Mouse (Mus musculus) forebrain, embryonic 10.5 days (tissue): ENCODE results near the gene Fgfrl1. TPM values are rescaled to one million over a fixed set of nuclear protein-coding genes. Genes with fewer than 3 reads are reported as not detected.
A peak's percentile ranks its signal among the peaks of the same experiment; 100 is the strongest.

Experiments
- DNase-seq: peaks from one replicate; pipeline ENCODE4 v3.0.0-alpha.2; 2017; ENCODE audit warnings: low spot score; ENCODE audit errors: extremely low spot score
- H3K27ac ChIP-seq: fragments of 300-500 bp; sonication (generic); 2 replicates; pipeline ENCODE4 v1.5.1; 2016; ENCODE audit warnings: mild to moderate bottlenecking
- H3K27me3 ChIP-seq: fragments of 300-500 bp; sonication (generic); 2 replicates; pipeline ENCODE4 v1.6.1; 2016; ENCODE audit warnings: mild to moderate bottlenecking; ENCODE audit not compliant: poor library complexity, severe bottlenecking
- H3K36me3 ChIP-seq: fragments of 300-500 bp; sonication (generic); replicated peaks from 2 replicates; pipeline ENCODE4 v1.6.1; 2016; ENCODE audit warnings: mild to moderate bottlenecking, moderate library complexity
- H3K4me1 ChIP-seq: fragments of 300-500 bp; sonication (generic); 2 replicates; pipeline ENCODE4 v1.6.1; 2016
- H3K4me3 ChIP-seq: fragments of 300-500 bp; sonication (generic); 2 replicates; pipeline ENCODE4 v1.5.1; 2016; ENCODE audit warnings: mild to moderate bottlenecking, moderate library complexity
- H3K9me3 ChIP-seq: fragments of 300-500 bp; sonication (generic); 2 replicates; pipeline ENCODE4 v1.6.1; 2016; ENCODE audit warnings: mild to moderate bottlenecking, moderate library complexity
- WGBS: fragments of 180-500 bp; shearing (Covaris S2); methylation state at CpG from one replicate; pipeline ENCODE4 v1.1.7; 2016; 5-methylcytosine and 5-hydroxymethylcytosine counted together
- polyA plus RNA-seq: library from polyadenylated mRNA; unstranded; fragments of >200 nt; fragmentation: Nextera tagmentation; extraction: Ambion mirVana; gene quantifications from 2 replicates; pipeline ENCODE4 v1.2.1, GENCODE M21; 2016

The Fgfrl1 gene
- polyA plus RNA-seq, 1 experiment from 2014 or later: 10.4 TPM

GRCm38 (mm10) chr5:108711968-108712367 lies 19.8 kb downstream of the Fgfrl1 start:
- DNase-seq: no peak
- no peaks in the 10 kb centered on the region for H3K9me3 ChIP-seq
- H3K36me3 ChIP-seq: peaks cover 19% of the 10 kb centered on the region
- H3K4me1 ChIP-seq: peaks cover 4% of the 10 kb centered on the region
- 87% methylated on average over 6 of the region's 6 CpGs for WGBS
- H3K4me3 ChIP-seq: no peak overlapping the region
- no peak overlapping the region for H3K27ac ChIP-seq
- no peaks in the 10 kb centered on the region for H3K27me3 ChIP-seq

- Histone ChIP-seq H3K4me3 (no peak overlapping the region), H3K36me3 (peaks cover 8% of the 10 kb centered on the region; the same call in 1 of the 2 replicates), H3K4me1 (peaks cover 12% of the 10 kb centered on the region), H3K27me3 (no peaks in the 10 kb centered on the region), H3K27ac (no peak overlapping the region), H3K9me3 (no peaks in the 10 kb centered on the region)
- WGBS: 89% methylated on average over 2 of the region's 2 CpGs
- DNase-seq: no peak
Observed at GRCm38 (mm10) chr5:108713096-108713495, 20.9 kb downstream of the Fgfrl1 start.

GRCm38 (mm10) chr5:108713691-108714090 lies 21.5 kb downstream of the Fgfrl1 start:
- H3K27ac ChIP-seq: no peak overlapping the region
- H3K4me1 ChIP-seq: peaks cover 17% of the 10 kb centered on the region
- no peak overlapping the region for H3K4me3 ChIP-seq
- no peaks in the 10 kb centered on the region for H3K27me3 ChIP-seq
- H3K36me3 ChIP-seq: 0 out of 2 replicates have a peak, but pooled peaks cover 3% of the 10 kb centered on the region
- no peak for DNase-seq
- H3K9me3 ChIP-seq: no peaks in the 10 kb centered on the region

- no peaks in the 10 kb centered on the region for H3K9me3 ChIP-seq
- DNase-seq: no peak
- no peak overlapping the region for H3K27ac ChIP-seq
- no peaks in the 10 kb centered on the region for H3K27me3 ChIP-seq
- WGBS: 69% methylated on average over 6 of the region's 6 CpGs
- peaks cover 17% of the 10 kb centered on the region for H3K4me1 ChIP-seq
- H3K4me3 ChIP-seq: no peak overlapping the region
- no peaks in the 10 kb centered on the region for H3K36me3 ChIP-seq
Observed at GRCm38 (mm10) chr5:108714149-108714548, 22.0 kb downstream of the Fgfrl1 start.

GRCm38 (mm10) chr5:108715974-108716373 lies 23.8 kb downstream of the Fgfrl1 start:
- no peaks in the 10 kb centered on the region for H3K9me3 ChIP-seq
- WGBS: 88% methylated on average over 1 of the region's 1 CpGs
- H3K36me3 ChIP-seq: no peaks in the 10 kb centered on the region
- H3K4me1 ChIP-seq: peaks cover 17% of the 10 kb centered on the region
- H3K27ac ChIP-seq: no peak overlapping the region
- no peak overlapping the region for H3K4me3 ChIP-seq
- DNase-seq: no peak
- H3K27me3 ChIP-seq: no peaks in the 10 kb centered on the region

GRCm38 (mm10) chr5:108718051-108718450 lies 25.9 kb downstream of the Fgfrl1 start:
- H3K27me3 ChIP-seq: no peaks in the 10 kb centered on the region
- H3K4me3 ChIP-seq: no peak overlapping the region
- H3K36me3 ChIP-seq: no peaks in the 10 kb centered on the region
- whole genome bisulfite sequencing: 50% methylated on average over 4 of the region's 4 CpGs
- peaks cover 17% of the 10 kb centered on the region for H3K4me1 ChIP-seq
- H3K27ac ChIP-seq: peak overlapping the region; percentile 57; the same call in 1 of the 2 replicates
- DNase-seq: no peak
- no peaks in the 10 kb centered on the region for H3K9me3 ChIP-seq

GRCm38 (mm10) chr5:108719761-108720160 lies 27.6 kb downstream of the Fgfrl1 start:
- H3K4me1 ChIP-seq: peaks cover 13% of the 10 kb centered on the region
- DNase-seq: no peak
- WGBS: 65% methylated on average over 7 of the region's 7 CpGs

GRCm38 (mm10) chr5:108724006-108724405 lies 31.8 kb downstream of the Fgfrl1 start:
- H3K27ac ChIP-seq: no peak overlapping the region
- H3K36me3 ChIP-seq: no peaks in the 10 kb centered on the region
- no peaks in the 10 kb centered on the region for H3K27me3 ChIP-seq
- H3K9me3 ChIP-seq: no peaks in the 10 kb centered on the region
- DNase-seq: no peak
- H3K4me1 ChIP-seq: no peaks in the 10 kb centered on the region
- WGBS: 85% methylated on average over 2 of the region's 2 CpGs
- H3K4me3 ChIP-seq: no peak overlapping the region

More at GRCm38 (mm10) chr5:108719761-108720160, 27.6 kb downstream of the Fgfrl1 start:
- Histone ChIP-seq H3K27me3 (no peaks in the 10 kb centered on the region), H3K36me3 (no peaks in the 10 kb centered on the region), H3K27ac (no peak overlapping the region), H3K4me3 (no peak overlapping the region), H3K9me3 (no peaks in the 10 kb centered on the region)

GRCm38 (mm10) chr5:108726557-108727248 lies 34.5 kb downstream of the Fgfrl1 start:
- Histone ChIP-seq H3K36me3 (no peaks in the 10 kb centered on the region), H3K9me3 (no peaks in the 10 kb centered on the region), H3K27me3 (no peaks in the 10 kb centered on the region), H3K27ac (no peak overlapping the region), H3K4me1 (no peaks in the 10 kb centered on the region), H3K4me3 (no peak overlapping the region)
- DNase-seq: peak; percentile 60
- WGBS: 27% methylated on average over 5 of the region's 5 CpGs

- DNase-seq: no peak
- no peaks in the 10 kb centered on the region for H3K4me1 ChIP-seq
- H3K36me3 ChIP-seq: no peaks in the 10 kb centered on the region
- no peak overlapping the region for H3K27ac ChIP-seq
- H3K9me3 ChIP-seq: no peaks in the 10 kb centered on the region
- no peak overlapping the region for H3K4me3 ChIP-seq
- no peaks in the 10 kb centered on the region for H3K27me3 ChIP-seq
- WGBS: 90% methylated on average over 1 of the region's 1 CpGs
Observed at GRCm38 (mm10) chr5:108727425-108727824, 35.2 kb downstream of the Fgfrl1 start.

- Histone ChIP-seq H3K27me3 (no peaks in the 10 kb centered on the region), H3K4me3 (no peak overlapping the region), H3K9me3 (no peaks in the 10 kb centered on the region), H3K36me3 (no peaks in the 10 kb centered on the region), H3K27ac (no peak overlapping the region), H3K4me1 (no peaks in the 10 kb centered on the region)
- no peak for DNase-seq
- WGBS: 86% methylated on average over 2 of the region's 2 CpGs
Observed at GRCm38 (mm10) chr5:108741844-108742243, 49.7 kb downstream of the Fgfrl1 start.

- 61% methylated on average over 2 of the region's 2 CpGs for WGBS
- Histone ChIP-seq H3K4me1 (no peaks in the 10 kb centered on the region), H3K4me3 (no peak overlapping the region), H3K36me3 (no peaks in the 10 kb centered on the region), H3K9me3 (no peaks in the 10 kb centered on the region), H3K27me3 (no peaks in the 10 kb centered on the region), H3K27ac (no peak overlapping the region)
- DNase-seq: no peak
Observed at GRCm38 (mm10) chr5:108742596-108742995, 50.4 kb downstream of the Fgfrl1 start.

- H3K9me3 ChIP-seq: no peaks in the 10 kb centered on the region
- no peaks in the 10 kb centered on the region for H3K4me1 ChIP-seq
- no peaks in the 10 kb centered on the region for H3K27me3 ChIP-seq
- no peak for DNase-seq
- no peak overlapping the region for H3K4me3 ChIP-seq
- H3K36me3 ChIP-seq: no peaks in the 10 kb centered on the region
- 57% methylated on average over 2 of the region's 2 CpGs for WGBS
- H3K27ac ChIP-seq: no peak overlapping the region
Observed at GRCm38 (mm10) chr5:108743856-108744255, 51.7 kb downstream of the Fgfrl1 start.
